Mouse (Mus musculus) testis, adult 2 months (tissue): ENCODE measurements around the gene Ppp1r14b. TPM values are rescaled to one million over a fixed set of nuclear protein-coding genes. Genes with fewer than 3 reads are reported as not detected.

Experiments
- H3K27ac ChIP-seq: fragments of 200-500 bp; 2 replicates; pipeline ENCODE4 v1.5.1; 2012; ENCODE audit warnings: low read depth, low read length; ENCODE audit not compliant: control insufficient read depth, insufficient read depth
- H3K27me3 ChIP-seq: fragments of 200-500 bp; 2 replicates; pipeline ENCODE4 v1.6.1; 2012; ENCODE audit warnings: mild to moderate bottlenecking, low read length, moderate library complexity; ENCODE audit not compliant: control insufficient read depth, insufficient read depth
- H3K36me3 ChIP-seq: fragments of 200-500 bp; 2 replicates; pipeline ENCODE4 v1.6.1; 2012; ENCODE audit warnings: mild to moderate bottlenecking, low read length; ENCODE audit not compliant: control insufficient read depth, insufficient read depth
- H3K4me1 ChIP-seq: fragments of 200-500 bp; 2 replicates; pipeline ENCODE4 v1.6.1; 2012; ENCODE audit warnings: low read length; ENCODE audit not compliant: control insufficient read depth, insufficient read depth
- H3K4me3 ChIP-seq: fragments of 200-500 bp; 2 replicates; pipeline ENCODE4 v1.5.1; 2012; ENCODE audit warnings: low read depth, mild to moderate bottlenecking, low read length, moderate library complexity, mixed read lengths; ENCODE audit not compliant: control insufficient read depth
- CTCF ChIP-seq: fragments of 200-500 bp; IDR thresholded peaks from 2 replicates; pipeline ENCODE4 v1.5.1; 2012; ENCODE audit warnings: low read depth, mild to moderate bottlenecking, inconsistent platforms, low read length, moderate library complexity; ENCODE audit not compliant: control insufficient read depth, insufficient read depth, insufficient replicate concordance
- POLR2A ChIP-seq: fragments of 200-500 bp; IDR thresholded peaks from 2 replicates; pipeline ENCODE4 v1.6.1; 2012; ENCODE audit warnings: low read depth, mild to moderate bottlenecking, inconsistent platforms, low read length, moderate library complexity; ENCODE audit not compliant: control insufficient read depth
- polyA plus RNA-seq: library from polyadenylated mRNA; depleted of rRNA; stranded (reverse); fragments of >200 nt; gene quantifications from 2 replicates; pipeline ENCODE4 v1.2.3, GENCODE M21; 2012; rRNA removed

Ppp1r14b gene
- 139 and 154 TPM in 2 replicates for polyA plus RNA-seq

DNA sequence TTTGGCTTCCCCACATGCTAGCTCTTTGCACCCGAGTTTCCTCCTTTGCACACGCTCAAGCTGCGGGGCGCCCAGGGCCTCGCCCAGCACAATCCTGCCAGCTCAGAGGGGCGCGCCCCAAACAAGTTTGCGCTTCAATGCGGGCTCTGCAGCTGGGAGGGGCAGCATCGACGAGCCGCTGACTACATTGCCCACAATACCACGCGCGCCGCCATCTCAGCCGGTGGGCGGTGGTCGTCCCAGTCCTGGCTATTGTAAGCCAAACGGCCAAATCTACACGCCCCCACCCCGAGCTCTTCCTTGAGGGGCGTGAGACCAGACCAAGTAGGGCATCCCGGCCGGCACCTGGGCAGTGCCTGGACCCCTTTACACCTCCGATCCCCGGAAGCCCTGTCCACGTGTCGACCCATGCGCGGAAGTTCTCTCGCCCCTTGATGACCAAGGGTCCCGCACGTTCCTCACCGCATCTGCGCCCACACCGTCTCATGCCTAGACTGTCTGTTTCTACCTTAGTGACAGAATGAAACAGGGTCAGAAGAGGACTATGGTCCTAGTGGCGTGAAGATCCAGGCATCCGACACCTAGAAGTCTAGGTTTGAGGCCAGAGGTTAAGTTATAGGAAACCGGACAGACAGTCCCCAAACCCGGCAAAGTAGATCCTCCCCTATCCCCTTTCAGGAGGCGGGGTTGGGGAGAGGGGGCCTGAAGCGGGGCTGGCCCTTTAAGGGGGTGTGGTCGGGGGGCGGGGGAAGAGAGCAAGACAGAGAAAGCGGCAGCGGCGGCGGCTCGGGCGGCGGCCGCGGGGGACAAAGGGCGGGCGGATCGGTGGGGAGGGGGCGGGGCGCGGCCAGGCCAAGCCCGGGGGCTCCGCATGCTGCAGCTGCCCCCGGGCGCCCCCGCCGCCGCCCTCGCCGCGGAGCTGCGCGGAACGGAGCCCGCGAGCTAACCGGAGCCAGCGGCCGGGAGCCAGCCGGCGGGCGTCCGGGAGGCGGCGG lies at the start of gene Ppp1r14b:
Gene Ppp1r14b (plus strand): TSS at position 758 of the 995 bp plus-strand sequence.
- Histone ChIP-seq H3K27me3 (no peaks in the 10 kb centered on the region), H3K27ac (peak within 1 kb of the TSS; percentile 80), H3K4me1 (peaks cover 31% of the 10 kb centered on the region), H3K4me3 (peak within 1 kb of the TSS; percentile 91), H3K36me3 (no peaks in the 10 kb centered on the region)
- TF ChIP-seq POLR2A = peak; percentile 38; the same call in 1 of the 2 replicates
- TF ChIP-seq CTCF = no peak

DNA sequence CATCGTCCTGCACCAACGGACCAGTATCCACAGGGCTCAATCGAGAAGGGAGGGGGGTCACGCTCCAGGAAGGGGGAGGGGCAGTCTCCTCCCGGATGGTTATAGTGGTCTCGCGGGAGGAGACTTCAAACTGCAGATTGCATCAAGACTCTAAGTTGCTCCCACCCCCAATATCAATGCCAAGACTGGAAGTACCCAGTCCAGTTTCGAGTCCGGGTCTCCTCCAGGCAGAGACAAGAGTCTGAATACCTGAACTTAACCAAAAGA lies 49.5 kb upstream of the Ppp1r14b start, which contains the start of gene Catsperz:
Gene Catsperz (minus strand): TSS at position 74 of the 267 bp plus-strand sequence.
- Histone ChIP-seq H3K27ac (peak within 1 kb of the TSS; percentile 61), H3K27me3 (no peaks in the 10 kb centered on the region), H3K4me1 (peaks cover 45% of the 10 kb centered on the region), H3K4me3 (peak within 1 kb of the TSS; percentile 85), H3K36me3 (no peaks in the 10 kb centered on the region)
- TF ChIP-seq CTCF = no peak
- TF ChIP-seq POLR2A = peak; percentile 69; the same call in 1 of the 2 replicates

DNA sequence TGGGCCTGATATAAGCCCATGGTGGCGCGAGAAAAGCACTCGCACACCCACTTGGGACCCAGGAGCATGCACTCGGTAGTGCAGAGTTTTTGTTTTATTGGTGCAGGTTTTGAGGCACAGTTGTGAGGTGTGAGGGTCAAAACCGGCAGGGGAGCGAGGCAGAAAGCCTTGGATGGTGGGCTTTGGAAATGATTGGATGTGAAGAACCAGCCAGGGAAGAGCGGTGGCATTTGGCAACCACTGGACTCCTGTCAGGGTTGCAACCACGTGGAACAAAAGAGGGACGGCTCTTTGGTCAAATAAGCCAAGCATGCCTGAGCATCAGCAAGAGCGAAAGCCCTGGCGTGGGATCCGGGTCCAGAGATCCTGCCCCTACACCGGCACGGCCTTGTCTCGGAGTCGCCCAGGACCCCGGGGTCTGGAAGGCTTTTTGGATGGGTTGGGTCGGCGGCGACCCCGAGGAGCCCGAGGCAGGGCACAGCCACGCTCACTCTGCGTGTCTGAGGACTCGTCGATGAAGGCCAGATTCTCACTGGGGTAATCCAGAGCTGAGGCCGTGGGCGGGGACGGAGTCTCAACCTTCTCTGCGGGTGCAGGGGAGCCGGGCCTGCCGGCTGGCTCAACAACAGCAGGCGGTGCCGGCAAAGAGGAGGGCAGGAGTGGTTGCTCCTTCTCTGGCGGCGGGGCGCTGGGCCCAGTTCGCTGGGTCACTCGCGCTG lies 49.0 kb upstream of the Ppp1r14b start:
- TF ChIP-seq CTCF = no peak
- no peak for TF ChIP-seq POLR2A
- no peaks in the 10 kb centered on the region for H3K27me3 ChIP-seq
- H3K4me1 ChIP-seq = peaks cover 41% of the 10 kb centered on the region
- H3K4me3 ChIP-seq = peak overlapping the region; percentile 85
- H3K27ac ChIP-seq = no peak overlapping the region
- no peaks in the 10 kb centered on the region for H3K36me3 ChIP-seq

DNA sequence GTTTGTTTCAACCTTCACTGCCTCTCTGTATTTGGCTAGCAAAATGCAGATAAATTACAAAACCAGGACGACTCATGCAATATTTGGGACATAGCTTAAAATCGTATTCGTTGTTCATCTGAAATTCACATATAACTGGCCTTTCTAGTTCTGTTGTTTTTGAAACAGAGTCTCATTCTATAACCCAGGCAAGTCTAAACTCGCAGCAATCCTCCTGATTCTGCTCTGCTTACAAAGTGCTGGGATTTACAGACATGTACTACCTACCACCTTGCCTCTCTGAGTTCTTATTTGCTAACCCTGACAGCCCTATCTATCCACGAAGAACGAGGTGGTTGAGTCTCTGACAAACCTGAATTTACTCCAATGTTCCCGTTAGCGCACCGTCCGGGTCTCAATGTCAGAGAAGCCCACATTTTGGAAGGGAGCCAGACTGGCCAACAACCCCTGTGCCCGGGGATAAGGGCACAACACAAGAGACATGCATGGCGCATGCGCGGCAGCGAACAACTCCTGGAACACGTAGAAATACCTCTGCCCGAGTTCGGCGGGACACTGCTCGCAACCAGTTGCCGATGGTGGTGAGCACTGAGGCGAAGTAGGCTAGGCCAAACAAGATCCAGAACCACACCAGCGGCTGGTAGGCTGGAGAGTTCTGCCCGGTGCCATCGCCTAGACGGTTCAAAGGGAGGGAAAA lies 48.1 kb upstream of the Ppp1r14b start:
- H3K27me3 ChIP-seq = no peaks in the 10 kb centered on the region
- H3K4me1 ChIP-seq = peaks cover 45% of the 10 kb centered on the region
- TF ChIP-seq POLR2A (no peak), CTCF (no peak)
- H3K36me3 ChIP-seq = no peaks in the 10 kb centered on the region
- H3K4me3 ChIP-seq = peak overlapping the region; percentile 3
- H3K27ac ChIP-seq = no peak overlapping the region

DNA sequence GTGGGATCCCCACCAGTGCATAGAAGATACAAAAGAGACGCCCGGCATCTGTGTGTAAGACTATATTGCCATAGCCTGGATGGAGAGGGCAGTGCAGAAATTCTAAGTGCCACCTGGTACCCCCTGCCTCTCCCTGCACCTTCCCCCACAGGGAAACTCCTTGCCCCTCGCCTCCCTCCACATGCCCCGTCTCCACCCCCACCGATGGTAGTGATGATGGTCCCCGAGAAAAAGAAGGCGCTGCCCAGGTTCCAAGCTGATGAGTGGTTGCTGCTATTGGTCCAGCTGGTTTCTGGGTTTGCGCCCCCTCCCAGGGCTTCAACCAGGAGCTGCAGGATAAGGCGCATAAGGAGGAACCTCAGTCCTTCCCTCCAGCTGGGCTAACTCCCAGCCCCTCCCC lies 46.7 kb upstream of the Ppp1r14b start:
- Histone ChIP-seq H3K4me3 (no peak overlapping the region), H3K27ac (no peak overlapping the region), H3K4me1 (peaks cover 38% of the 10 kb centered on the region), H3K27me3 (no peaks in the 10 kb centered on the region), H3K36me3 (no peaks in the 10 kb centered on the region)
- TF ChIP-seq CTCF (no peak), POLR2A (no peak)

DNA sequence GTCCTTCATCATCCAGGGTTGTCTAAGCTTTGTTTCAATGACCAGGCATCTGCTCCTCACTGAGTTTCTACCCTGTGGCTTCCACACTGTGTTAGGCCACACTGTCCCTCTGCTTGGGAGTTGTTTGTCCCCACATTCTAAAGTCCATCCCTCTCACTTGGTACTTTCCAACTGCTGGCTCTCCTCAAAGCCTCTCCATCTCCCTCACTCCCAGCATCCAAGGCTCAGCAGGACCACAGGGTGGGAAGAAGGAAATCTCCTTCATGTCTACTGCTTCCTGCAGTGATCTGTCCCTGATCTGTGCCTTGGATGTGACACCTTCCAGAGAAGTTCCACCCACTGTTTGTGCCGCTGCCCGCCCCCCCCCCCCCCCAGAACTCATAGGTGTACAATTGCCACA lies 43.8 kb upstream of the Ppp1r14b start:
- TF ChIP-seq CTCF = no peak
- TF ChIP-seq POLR2A = no peak
- H3K4me3 ChIP-seq = no peak overlapping the region
- no peaks in the 10 kb centered on the region for H3K27me3 ChIP-seq
- H3K27ac ChIP-seq = no peak overlapping the region
- no peaks in the 10 kb centered on the region for H3K36me3 ChIP-seq
- peaks cover 37% of the 10 kb centered on the region for H3K4me1 ChIP-seq
